Mouse (Mus musculus): ENCODE data around the gene Armcx3. TPM values are rescaled to one million over a fixed set of nuclear protein-coding genes. Genes with fewer than 3 reads are reported as not detected.

The Armcx3 gene
- polyA plus RNA-seq, 1 experiment, result 5.8 TPM

GRCm38 (mm10) chrX:134737796-134738195 is 18.6 kb upstream of the Armcx3 start:
- TF ChIP-seq POLR2A (IDR thresholded peaks at IDR 0.05; ENCODE audit: control insufficient read depth, extremely low read depth, insufficient read depth, low read length, poor library complexity) (no peak), CTCF (IDR thresholded peaks at IDR 0.05; ENCODE audit: borderline replicate concordance, control insufficient read depth, extremely low read depth, insufficient read depth, low read length, poor library complexity) (no peak)
- DNase-seq, result no peak
- Histone ChIP-seq H3K4me1 (replicated peaks; ENCODE audit: control insufficient read depth, insufficient read depth, low read length) (peaks cover 7% of the 10 kb centered on the region; the same call in 1 of the 2 replicates), H3K27ac (ENCODE audit: control insufficient read depth, insufficient read depth, low read length) (no peak overlapping the region), H3K36me3 (ENCODE audit: control insufficient read depth, insufficient read depth, low read length) (no peaks in the 10 kb centered on the region), H3K27me3 (ENCODE audit: control insufficient read depth, insufficient read depth, low read length) (no peaks in the 10 kb centered on the region), H3K4me3 (ENCODE audit: control insufficient read depth, insufficient read depth, low read length) (no peak overlapping the region)
- 100% methylated on average over 1 of the region's 1 CpGs for WGBS

GRCm38 (mm10) chrX:134739160-134739559 is 17.2 kb upstream of the Armcx3 start:
- 93% methylated on average over 4 of the region's 4 CpGs for WGBS
- Histone ChIP-seq H3K27ac (ENCODE audit: control insufficient read depth, insufficient read depth, low read length) (no peak overlapping the region), H3K4me1 (replicated peaks; ENCODE audit: control insufficient read depth, insufficient read depth, low read length) (no peaks in the 10 kb centered on the region), H3K36me3 (ENCODE audit: control insufficient read depth, insufficient read depth, low read length) (no peaks in the 10 kb centered on the region), H3K27me3 (ENCODE audit: control insufficient read depth, insufficient read depth, low read length) (no peaks in the 10 kb centered on the region), H3K4me3 (ENCODE audit: control insufficient read depth, insufficient read depth, low read length) (no peak overlapping the region)
- no peak for DNase-seq
- TF ChIP-seq CTCF (IDR thresholded peaks at IDR 0.05; ENCODE audit: borderline replicate concordance, control insufficient read depth, extremely low read depth, insufficient read depth, low read length, poor library complexity) (no peak), POLR2A (IDR thresholded peaks at IDR 0.05; ENCODE audit: control insufficient read depth, extremely low read depth, insufficient read depth, low read length, poor library complexity) (no peak)

- Histone ChIP-seq H3K4me1 (replicated peaks; ENCODE audit: control insufficient read depth, insufficient read depth, low read length) (peaks cover 4% of the 10 kb centered on the region), H3K27ac (ENCODE audit: control insufficient read depth, insufficient read depth, low read length) (peak overlapping the region; percentile 34; the same call in 1 of the 2 replicates), H3K4me3 (ENCODE audit: control insufficient read depth, insufficient read depth, low read length) (no peak overlapping the region), H3K27me3 (ENCODE audit: control insufficient read depth, insufficient read depth, low read length) (no peaks in the 10 kb centered on the region), H3K36me3 (ENCODE audit: control insufficient read depth, insufficient read depth, low read length) (no peaks in the 10 kb centered on the region)
- no peak for DNase-seq
- WGBS, result 24% methylated on average over 5 of the region's 5 CpGs
- TF ChIP-seq CTCF (IDR thresholded peaks at IDR 0.05; ENCODE audit: borderline replicate concordance, control insufficient read depth, extremely low read depth, insufficient read depth, low read length, poor library complexity), result no peak
- TF ChIP-seq POLR2A (IDR thresholded peaks at IDR 0.05; ENCODE audit: control insufficient read depth, extremely low read depth, insufficient read depth, low read length, poor library complexity), result no peak
Observed at GRCm38 (mm10) chrX:134741862-134742261, 14.5 kb upstream of the Armcx3 start.

GRCm38 (mm10) chrX:134746459-134746858 is 9.9 kb upstream of the Armcx3 start:
- no peak overlapping the region for H3K27ac ChIP-seq (ENCODE audit: control insufficient read depth, insufficient read depth, low read length)
- peaks cover 16% of the 10 kb centered on the region for H3K4me1 ChIP-seq (replicated peaks; ENCODE audit: control insufficient read depth, insufficient read depth, low read length)
- 13% methylated on average over 5 of the region's 5 CpGs for WGBS
- peak; percentile 38 for DNase-seq
- no peaks in the 10 kb centered on the region for H3K27me3 ChIP-seq (ENCODE audit: control insufficient read depth, insufficient read depth, low read length)
- H3K4me3 ChIP-seq (ENCODE audit: control insufficient read depth, insufficient read depth, low read length), result no peak overlapping the region
- TF ChIP-seq CTCF (IDR thresholded peaks at IDR 0.05; ENCODE audit: borderline replicate concordance, control insufficient read depth, extremely low read depth, insufficient read depth, low read length, poor library complexity) (peak; percentile 22; the same call in 1 of the 2 replicates), POLR2A (IDR thresholded peaks at IDR 0.05; ENCODE audit: control insufficient read depth, extremely low read depth, insufficient read depth, low read length, poor library complexity) (no peak)
- no peaks in the 10 kb centered on the region for H3K36me3 ChIP-seq (ENCODE audit: control insufficient read depth, insufficient read depth, low read length)

- TF ChIP-seq CTCF (IDR thresholded peaks at IDR 0.05; ENCODE audit: borderline replicate concordance, control insufficient read depth, extremely low read depth, insufficient read depth, low read length, poor library complexity) (no peak), POLR2A (IDR thresholded peaks at IDR 0.05; ENCODE audit: control insufficient read depth, extremely low read depth, insufficient read depth, low read length, poor library complexity) (no peak)
- no peaks in the 10 kb centered on the region for H3K27me3 ChIP-seq (ENCODE audit: control insufficient read depth, insufficient read depth, low read length)
- no peaks in the 10 kb centered on the region for H3K36me3 ChIP-seq (ENCODE audit: control insufficient read depth, insufficient read depth, low read length)
- H3K27ac ChIP-seq (ENCODE audit: control insufficient read depth, insufficient read depth, low read length), result no peak within 1 kb of the TSS
- H3K4me3 ChIP-seq (ENCODE audit: control insufficient read depth, insufficient read depth, low read length), result peak within 1 kb of the TSS; percentile 53
- peak; percentile 67 for DNase-seq
- peaks cover 16% of the 10 kb centered on the region for H3K4me1 ChIP-seq (replicated peaks; ENCODE audit: control insufficient read depth, insufficient read depth, low read length)
- under 1% methylated on average over 34 of the region's 36 CpGs for whole genome bisulfite sequencing
Observed at GRCm38 (mm10) chrX:134750764-134751592, 5.4 kb upstream of the Armcx3 start, which contains the start of gene Armcx6. Gene Armcx6, minus strand, starts transcription at chrX:134751417.

- no peaks in the 10 kb centered on the region for H3K36me3 ChIP-seq (ENCODE audit: control insufficient read depth, insufficient read depth, low read length)
- no peaks in the 10 kb centered on the region for H3K27me3 ChIP-seq (ENCODE audit: control insufficient read depth, insufficient read depth, low read length)
- DNase-seq, result no peak
- 50% methylated on average over 2 of the region's 2 CpGs for WGBS
- no peak for TF ChIP-seq CTCF (IDR thresholded peaks at IDR 0.05; ENCODE audit: borderline replicate concordance, control insufficient read depth, extremely low read depth, insufficient read depth, low read length, poor library complexity)
- TF ChIP-seq POLR2A (IDR thresholded peaks at IDR 0.05; ENCODE audit: control insufficient read depth, extremely low read depth, insufficient read depth, low read length, poor library complexity), result no peak
- H3K27ac ChIP-seq (ENCODE audit: control insufficient read depth, insufficient read depth, low read length), result no peak overlapping the region
- peaks cover 11% of the 10 kb centered on the region for H3K4me1 ChIP-seq (replicated peaks; ENCODE audit: control insufficient read depth, insufficient read depth, low read length)
- no peak overlapping the region for H3K4me3 ChIP-seq (ENCODE audit: control insufficient read depth, insufficient read depth, low read length)
Observed at GRCm38 (mm10) chrX:134751910-134752309, 4.5 kb upstream of the Armcx3 start.

Data from thymus, adult 2 months (tissue).